30 mouse cellular contexts compared by ENCODE assay signal in the genomic region with DNA sequence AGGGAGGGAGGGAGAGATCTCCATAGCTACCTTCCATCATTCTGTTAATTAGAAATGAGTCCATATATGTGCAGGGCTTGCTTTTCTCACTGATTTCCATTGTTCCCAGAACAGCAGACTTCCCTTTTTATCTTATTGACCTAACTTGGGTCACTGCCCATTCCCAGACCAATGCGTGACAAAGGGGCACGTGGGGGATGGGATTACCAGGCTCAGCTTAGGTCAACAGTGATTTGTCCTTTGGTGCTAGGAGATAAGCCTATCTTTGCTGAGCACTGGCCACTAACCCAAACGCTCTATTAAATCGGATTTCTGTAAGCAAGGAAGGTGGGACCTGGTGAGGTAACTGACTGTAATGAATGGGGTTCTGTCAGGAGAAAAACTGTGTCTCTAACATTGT. TPM values are rescaled to one million over a fixed set of nuclear protein-coding genes. Genes with fewer than 3 reads are reported as not detected.
DNase-seq lines count a peak whose midpoint lies in the region; ATAC-seq and TF ChIP-seq lines count a peak whose summit lies in the region.
"Had no signal": no experiment of that assay in that cellular context is flagged by ENCODE, and none has a peak within 500 bp of the region (broad histone marks: within the 10 kb centered on the region; RNA-seq: fewer than 3 reads in every experiment).

No protein-coding gene starts in this region.

- peaks cover 3% of the 10 kb centered on the region; the same call in 1 of the 2 replicates for H3K4me1 ChIP-seq in liver, embryonic 11.5 days (replicated peaks; ENCODE audit: control insufficient read depth, insufficient read depth, low read length)

- WGBS in liver, embryonic 11.5 days, result 15% methylated on average over 4 of the region's 4 CpGs

- no peak overlapping the region for H3K4me2 ChIP-seq in liver, embryonic 11.5 days
- H3K4me2 ChIP-seq: forebrain, embryonic 15.5 days; heart, embryonic 11.5 days; kidney, embryonic 15.5 days; limb, embryonic 15.5 days; midbrain, embryonic 15.5 days had no signal

- no peak for TF ChIP-seq CTCF in left cerebral cortex, adult 2 months (IDR thresholded peaks at IDR 0.05)

- H3K27ac ChIP-seq in liver, embryonic 11.5 days (ENCODE audit: low read depth, low read length), result no peak overlapping the region
- no peak overlapping the region for H3K27ac ChIP-seq in left cerebral cortex, adult 2 months
- H3K27ac ChIP-seq: forebrain, embryonic 15.5 days; kidney, embryonic 15.5 days; layer of hippocampus, adult 2 months; limb, embryonic 15.5 days; midbrain, embryonic 15.5 days had no signal

- ATAC-seq in liver, embryonic 11.5 days (replicated peaks; ENCODE audit: low FRiP score), result no peak
- ATAC-seq: CD4-positive, CD25-positive, alpha-beta regulatory T cell, adult 4 months; forebrain, embryonic 15.5 days; hindbrain, embryonic 16.5 days; lung, postnatal 0 days; midbrain, embryonic 15.5 days had no signal

- H3K36me3 ChIP-seq in liver, embryonic 11.5 days (ENCODE audit: control insufficient read depth, insufficient read depth, low read length), result no peaks in the 10 kb centered on the region; the same call in 1 of the 2 replicates
- H3K36me3 ChIP-seq: forebrain, embryonic 15.5 days; kidney, embryonic 15.5 days; limb, embryonic 15.5 days; midbrain, embryonic 15.5 days had no signal

- H3K9ac ChIP-seq in liver, embryonic 11.5 days (ENCODE audit: low read depth, low read length), result no peak overlapping the region
- H3K9ac ChIP-seq: forebrain, embryonic 15.5 days; kidney, embryonic 15.5 days; limb, embryonic 15.5 days; midbrain, embryonic 15.5 days had no signal

- H3K27me3 ChIP-seq in liver, embryonic 11.5 days (replicated peaks; ENCODE audit: control insufficient read depth, insufficient read depth, low read length), result peaks cover 3% of the 10 kb centered on the region
- H3K27me3 ChIP-seq: forebrain, embryonic 15.5 days; limb, embryonic 15.5 days; midbrain, embryonic 15.5 days had no signal

- DNase-seq in liver (peak; percentile 34), adipocyte (ENCODE audit: low spot score) (peak; percentile 10)
- no peak for DNase-seq in liver, embryonic 11.5 days (ENCODE audit: low spot score)
- peak; percentile 12 for DNase-seq in embryo, embryonic 11 days
- DNase-seq in retina, postnatal 1 day, result peak; percentile 72
- DNase-seq in left cerebral cortex, adult 2 months (ENCODE audit: extremely low spot score in 1 of 2, low spot score in 2 of 2), result no peak
- no peak for DNase-seq in urinary bladder, adult 18-20 months (ENCODE audit: low spot score in 2 of 2)
- no peak for DNase-seq in adrenal gland, adult 8-10 months
- DNase-seq: adrenal gland, postnatal 10 days; cerebellum, adult 11-12 months; cerebellum, adult 9-11 months; gastrocnemius, postnatal 36 days; heart, adult 18-20 months; kidney, adult 18-20 months; kidney, postnatal 36 days; layer of hippocampus, postnatal 36 days; lung, adult 18-20 months; lung, postnatal 4 days; right cerebral cortex, postnatal 14 days had no signal

- H3K4me3 ChIP-seq in liver, embryonic 11.5 days (ENCODE audit: low read depth, low read length), result no peak overlapping the region
- H3K4me3 ChIP-seq in left cerebral cortex, adult 2 months, result no peak overlapping the region
- H3K4me3 ChIP-seq: forebrain, embryonic 15.5 days; kidney, embryonic 15.5 days; layer of hippocampus, adult 2 months; limb, embryonic 10.5 days; limb, embryonic 15.5 days; megakaryocyte, embryonic 14.5 days; midbrain, embryonic 15.5 days had no signal

- intact Hi-C loops in left cerebral cortex, adult 2 months (cut with DNase I), result no loop called here

- no peaks in the 10 kb centered on the region for H3K9me3 ChIP-seq in liver, embryonic 11.5 days (ENCODE audit: control insufficient read depth, low read length)
- H3K9me3 ChIP-seq: forebrain, embryonic 15.5 days; kidney, embryonic 15.5 days; limb, embryonic 10.5 days; limb, embryonic 15.5 days; megakaryocyte, embryonic 14.5 days; midbrain, embryonic 15.5 days had no signal

RNA-seq across cellular contexts. Expression of gene Pgk1, which starts 2.6 kb away (rescaled TPM):
- 586 and 640 TPM in 2 replicates for polyA plus RNA-seq in liver, embryonic 11.5 days (2014; fragmentation: Nextera tagmentation; extraction: Ambion mirVana)
- 100 to 1,000 TPM; 408 to 481 TPM for total RNA-seq in left cerebral cortex, adult 2 months (2021)
- 100 to 1,000 TPM; 247 to 334 (median 294) TPM for total RNA-seq in adrenal gland, adult 8-10 months (2022)

RNA-seq across cellular contexts. Expression of gene Taf9b, which starts 36.7 kb away (rescaled TPM):
- 10.0 and 10.6 TPM in 2 replicates for polyA plus RNA-seq in liver, embryonic 11.5 days (2014; fragmentation: Nextera tagmentation; extraction: Ambion mirVana)
- 10 to 100 TPM; 21.5 to 22.4 TPM for total RNA-seq in left cerebral cortex, adult 2 months (2021)
- 10 to 100 TPM; 19.6 to 28.2 (median 20.1) TPM for total RNA-seq in adrenal gland, adult 8-10 months (2022)

RNA-seq across cellular contexts. Expression of gene Tlr13, which starts 41.3 kb away (rescaled TPM):
- 0.65 and 1.1 TPM in 2 replicates for polyA plus RNA-seq in liver, embryonic 11.5 days (2014; fragmentation: Nextera tagmentation; extraction: Ambion mirVana)
- 1 to 10 TPM; 1.2 TPM for total RNA-seq in left cerebral cortex, adult 2 months (2021)
- 1 to 10 TPM; 3.0 to 7.0 (median 5.0) TPM for total RNA-seq in adrenal gland, adult 8-10 months (2022)
- polyA plus RNA-seq: CD4-positive, CD25-positive, alpha-beta regulatory T cell, adult 4 months had no signal

Comparison
In these comparisons a context has a peak if more than half of its experiments do, and no peak if none do; other contexts are left out.
1. DNase-seq: peak in liver (single experiment), adipocyte (single experiment), embryo, embryonic 11 days (single experiment) and retina, postnatal 1 day (single experiment); none in liver, embryonic 11.5 days (single experiment), left cerebral cortex, adult 2 months (0 of 2), urinary bladder, adult 18-20 months (0 of 2) and adrenal gland, adult 8-10 months (single experiment).